Mouse (Mus musculus): ENCODE measurements around the gene Lman1l.
A peak's percentile ranks its signal among the peaks of the same experiment; 100 is the strongest.

GRCm38 (mm10) chr9:57657843-57658242 lies 37.3 kb upstream of the Lman1l start:
- TF ChIP-seq CTCF (IDR thresholded peaks at IDR 0.05; ENCODE audit: low read depth, low read length), result peak; percentile 17
- no peak for TF ChIP-seq POLR2A (IDR thresholded peaks at IDR 0.05; ENCODE audit: insufficient read depth, low read length)
- TF ChIP-seq EP300 (IDR thresholded peaks at IDR 0.05; ENCODE audit: insufficient read depth, low read depth, low read length), result no peak
